Mouse (Mus musculus): ENCODE data around the gene Lrat.

Lrat gene

GRCm38 (mm10) chr3:82903613-82904205, at the start of gene Lrat:
Lrat (minus strand) TSS chr3:82903973.
- no peak for DNase-seq

GRCm38 (mm10) chr3:82952173-82952962, 48.6 kb upstream of the Lrat start:
- no peak for DNase-seq

GRCm38 (mm10) chr3:82950639-82951038, 46.9 kb upstream of the Lrat start:
- no peak for DNase-seq

- no peak for DNase-seq
Observed at GRCm38 (mm10) chr3:82950208-82950607, 46.4 kb upstream of the Lrat start.

- no peak for DNase-seq
Observed at GRCm38 (mm10) chr3:82946375-82947107, 42.8 kb upstream of the Lrat start.

GRCm38 (mm10) chr3:82927917-82928316, 24.1 kb upstream of the Lrat start:
- no peak for DNase-seq

GRCm38 (mm10) chr3:82915632-82916031, 11.9 kb upstream of the Lrat start:
- DNase-seq = no peak

GRCm38 (mm10) chr3:82908671-82909070, 4.9 kb upstream of the Lrat start:
- DNase-seq = no peak

GRCm38 (mm10) chr3:82904211-82904908, 587 bp upstream of the Lrat start:
- DNase-seq = no peak

- DNase-seq = no peak
Observed at GRCm38 (mm10) chr3:82902757-82903612, 788 bp downstream of the Lrat start.

- no peak for DNase-seq
Observed at GRCm38 (mm10) chr3:82888842-82889241, 14.9 kb downstream of the Lrat start.

GRCm38 (mm10) chr3:82877258-82877657, 26.5 kb downstream of the Lrat start:
- DNase-seq = no peak

- peak; percentile 6 for DNase-seq
Observed at GRCm38 (mm10) chr3:82876372-82876739, 27.4 kb downstream of the Lrat start, which contains the start of gene Rbm46. Rbm46 (minus strand) TSS chr3:82876483.

GRCm38 (mm10) chr3:82875671-82876371, 28.0 kb downstream of the Lrat start:
- no peak for DNase-seq

GRCm38 (mm10) chr3:82857414-82858077, 46.2 kb downstream of the Lrat start:
- DNase-seq = no peak
